Mouse (Mus musculus) midbrain, embryonic 14.5 days (tissue): ENCODE measurements around the gene Dnlz. TPM values are rescaled to one million over a fixed set of nuclear protein-coding genes. Genes with fewer than 3 reads are reported as not detected.

Source experiments
- ATAC-seq: fragments of 200-750 bp; cut with Nextera tagmentation; 2 replicates; pipeline ENCODE4 v1.8.0; 2017; ENCODE audit warnings: moderate number of reproducible peaks, moderate library complexity; ENCODE audit not compliant: low FRiP score, low TSS enrichment
- DNase-seq: peaks from one replicate; pipeline ENCODE4 v3.0.0-alpha.2; 2015
- H3K27ac ChIP-seq: fragments of 300-500 bp; sonication (generic); replicated peaks from 2 replicates; pipeline ENCODE4 v1.5.1; 2014; ENCODE audit warnings: mild to moderate bottlenecking, low read depth, low read length, moderate library complexity
- H3K27me3 ChIP-seq: fragments of 300-500 bp; sonication (generic); 2 replicates; pipeline ENCODE4 v1.6.1; 2014; ENCODE audit warnings: low read length, control low read depth, mixed read lengths; ENCODE audit not compliant: control insufficient read depth, insufficient read depth
- H3K36me3 ChIP-seq: fragments of 300-500 bp; sonication (generic); 2 replicates; pipeline ENCODE4 v1.6.1; 2014; ENCODE audit warnings: low read length, control low read depth; ENCODE audit not compliant: control insufficient read depth, insufficient read depth
- H3K4me1 ChIP-seq: fragments of 300-500 bp; sonication (generic); 2 replicates; pipeline ENCODE4 v1.6.1; 2014; ENCODE audit warnings: mild to moderate bottlenecking, antibody characterized with exemption, low read length, control low read depth; ENCODE audit not compliant: control insufficient read depth, insufficient read depth
- H3K4me2 ChIP-seq: fragments of 300-500 bp; sonication (generic); 2 replicates; pipeline ENCODE4 v1.6.1; 2014; ENCODE audit warnings: mild to moderate bottlenecking, low read length, moderate library complexity
- H3K4me3 ChIP-seq: fragments of 300-500 bp; sonication (generic); replicated peaks from 2 replicates; pipeline ENCODE4 v1.5.1; 2014; ENCODE audit warnings: low read depth, low read length
- H3K9ac ChIP-seq: fragments of 300-500 bp; sonication (generic); replicated peaks from 2 replicates; pipeline ENCODE4 v1.6.1; 2014; ENCODE audit warnings: mild to moderate bottlenecking, low read length, moderate library complexity
- H3K9me3 ChIP-seq: fragments of 300-500 bp; sonication (generic); 2 replicates; pipeline ENCODE4 v1.6.1; 2016; ENCODE audit warnings: low read length, control low read depth, mixed read lengths; ENCODE audit not compliant: control insufficient read depth
- WGBS: fragments of 180-500 bp; shearing (Covaris S2); extraction: QIAGEN DNeasy Blood & Tissue Kit; methylation state at CpG from one replicate; pipeline ENCODE4 v1.1.7; 2014; 5-methylcytosine and 5-hydroxymethylcytosine counted together
- polyA plus RNA-seq: library from polyadenylated mRNA; unstranded; fragments of >200 nt; fragmentation: Nextera tagmentation; extraction: Ambion mirVana; gene quantifications from 2 replicates; pipeline ENCODE4 v1.2.1, GENCODE M21; 2014

The Dnlz gene
- 27.9 and 28.1 TPM in 2 replicates for polyA plus RNA-seq

GRCm38 (mm10) chr2:26351358-26352290 is at the start of gene Dnlz:
TSS of gene Dnlz (minus strand) at chr2:26352110.
- 2% methylated on average over 62 of the region's 62 CpGs for WGBS
- peak within 1 kb of the TSS; percentile 80 for H3K4me3 ChIP-seq
- H3K9ac ChIP-seq: peak within 1 kb of the TSS; percentile 92
- H3K9me3 ChIP-seq: no peaks in the 10 kb centered on the region
- peak within 1 kb of the TSS; percentile 91 for H3K27ac ChIP-seq
- DNase-seq (peak; percentile 97), ATAC-seq (peak; percentile 85)
- peak within 1 kb of the TSS; percentile 82 for H3K4me2 ChIP-seq
- H3K36me3 ChIP-seq: peaks cover 39% of the 10 kb centered on the region
- H3K27me3 ChIP-seq: no peaks in the 10 kb centered on the region
- H3K4me1 ChIP-seq: peaks cover 20% of the 10 kb centered on the region

- no peaks in the 10 kb centered on the region for H3K9me3 ChIP-seq
- no peaks in the 10 kb centered on the region for H3K27me3 ChIP-seq
- H3K4me2 ChIP-seq: no peak overlapping the region
- ATAC-seq (no peak), DNase-seq (no peak)
- H3K4me3 ChIP-seq: no peak overlapping the region
- 93% methylated on average over 4 of the region's 4 CpGs for WGBS
- no peak overlapping the region for H3K27ac ChIP-seq
- peaks cover 12% of the 10 kb centered on the region for H3K4me1 ChIP-seq
- no peak overlapping the region for H3K9ac ChIP-seq
- peaks cover 68% of the 10 kb centered on the region for H3K36me3 ChIP-seq
Measured at GRCm38 (mm10) chr2:26401023-26401422, 49.1 kb upstream of the Dnlz start.

GRCm38 (mm10) chr2:26400296-26400695 is 48.4 kb upstream of the Dnlz start:
- Histone ChIP-seq H3K36me3 (peaks cover 75% of the 10 kb centered on the region), H3K27ac (no peak overlapping the region), H3K9ac (no peak overlapping the region), H3K27me3 (no peaks in the 10 kb centered on the region), H3K4me3 (no peak overlapping the region), H3K4me2 (no peak overlapping the region), H3K9me3 (no peaks in the 10 kb centered on the region), H3K4me1 (peaks cover 5% of the 10 kb centered on the region; the same call in 1 of the 2 replicates)
- WGBS: 90% methylated on average over 5 of the region's 5 CpGs
- no peak for ATAC-seq
- DNase-seq: no peak

- 90% methylated on average over 5 of the region's 5 CpGs for WGBS
- DNase-seq (no peak), ATAC-seq (no peak)
- Histone ChIP-seq H3K9ac (no peak overlapping the region), H3K4me2 (no peak overlapping the region), H3K4me1 (no peaks in the 10 kb centered on the region), H3K9me3 (no peaks in the 10 kb centered on the region), H3K27ac (no peak overlapping the region), H3K36me3 (peaks cover 81% of the 10 kb centered on the region), H3K4me3 (no peak overlapping the region), H3K27me3 (no peaks in the 10 kb centered on the region)
Measured at GRCm38 (mm10) chr2:26399647-26400046, 47.7 kb upstream of the Dnlz start.

- peaks cover 88% of the 10 kb centered on the region for H3K36me3 ChIP-seq
- ATAC-seq: no peak
- no peaks in the 10 kb centered on the region for H3K27me3 ChIP-seq
- no peak for DNase-seq
- no peaks in the 10 kb centered on the region for H3K9me3 ChIP-seq
- no peaks in the 10 kb centered on the region for H3K4me1 ChIP-seq
- H3K27ac ChIP-seq: no peak overlapping the region
- WGBS: 92% methylated on average over 8 of the region's 8 CpGs
- H3K4me3 ChIP-seq: no peak overlapping the region
- H3K9ac ChIP-seq: no peak overlapping the region
- no peak overlapping the region for H3K4me2 ChIP-seq
Measured at GRCm38 (mm10) chr2:26398978-26399377, 47.1 kb upstream of the Dnlz start.

- no peak overlapping the region for H3K4me3 ChIP-seq
- no peak overlapping the region for H3K9ac ChIP-seq
- peaks cover 77% of the 10 kb centered on the region for H3K36me3 ChIP-seq
- 94% methylated on average over 6 of the region's 6 CpGs for WGBS
- no peak for ATAC-seq
- H3K4me2 ChIP-seq: no peak overlapping the region
- H3K27ac ChIP-seq: no peak overlapping the region
- H3K27me3 ChIP-seq: no peaks in the 10 kb centered on the region
- H3K9me3 ChIP-seq: no peaks in the 10 kb centered on the region
- peaks cover 12% of the 10 kb centered on the region for H3K4me1 ChIP-seq
- no peak for DNase-seq
Measured at GRCm38 (mm10) chr2:26391617-26392016, 39.7 kb upstream of the Dnlz start.

- Histone ChIP-seq H3K36me3 (peaks cover 77% of the 10 kb centered on the region), H3K9me3 (no peaks in the 10 kb centered on the region), H3K27me3 (no peaks in the 10 kb centered on the region), H3K4me2 (peak overlapping the region; percentile 27; the same call in 1 of the 2 replicates), H3K9ac (no peak overlapping the region), H3K4me1 (peaks cover 12% of the 10 kb centered on the region), H3K27ac (no peak overlapping the region), H3K4me3 (no peak overlapping the region)
- 87% methylated on average over 3 of the region's 3 CpGs for WGBS
- no peak for ATAC-seq
- DNase-seq: no peak
Measured at GRCm38 (mm10) chr2:26390954-26391353, 39.0 kb upstream of the Dnlz start.

GRCm38 (mm10) chr2:26389154-26389690 is 37.3 kb upstream of the Dnlz start, which contains the start of the genes Entr1 and Pmpca:
TSS of gene Entr1 (minus strand) at chr2:26389316.
TSS of gene Pmpca (plus strand) at chr2:26389339.
- H3K4me2 ChIP-seq: peak within 1 kb of the TSS; percentile 98
- ATAC-seq: peak; percentile 91
- H3K27me3 ChIP-seq: no peaks in the 10 kb centered on the region
- peak within 1 kb of the TSS; percentile 97 for H3K4me3 ChIP-seq
- WGBS: under 1% methylated on average over 60 of the region's 60 CpGs
- peak within 1 kb of the TSS; percentile 77 for H3K27ac ChIP-seq
- H3K9ac ChIP-seq: peak within 1 kb of the TSS; percentile 92
- H3K9me3 ChIP-seq: no peaks in the 10 kb centered on the region
- H3K36me3 ChIP-seq: peaks cover 77% of the 10 kb centered on the region
- DNase-seq: peak; percentile 96
- peaks cover 12% of the 10 kb centered on the region for H3K4me1 ChIP-seq
